Mouse (Mus musculus) heart, postnatal 0 days (tissue): ENCODE data around the gene Tmem184b.

ENCODE experiments used
- CTCF ChIP-seq: IDR thresholded peaks from 2 replicates; pipeline ENCODE4 v1.5.1; 2016; ENCODE audit warnings: antibody characterized with exemption, control low read depth, low read depth
- EP300 ChIP-seq: IDR thresholded peaks from 2 replicates; pipeline ENCODE4 v1.6.1; 2016; ENCODE audit warnings: antibody characterized with exemption, low read depth

DNA sequence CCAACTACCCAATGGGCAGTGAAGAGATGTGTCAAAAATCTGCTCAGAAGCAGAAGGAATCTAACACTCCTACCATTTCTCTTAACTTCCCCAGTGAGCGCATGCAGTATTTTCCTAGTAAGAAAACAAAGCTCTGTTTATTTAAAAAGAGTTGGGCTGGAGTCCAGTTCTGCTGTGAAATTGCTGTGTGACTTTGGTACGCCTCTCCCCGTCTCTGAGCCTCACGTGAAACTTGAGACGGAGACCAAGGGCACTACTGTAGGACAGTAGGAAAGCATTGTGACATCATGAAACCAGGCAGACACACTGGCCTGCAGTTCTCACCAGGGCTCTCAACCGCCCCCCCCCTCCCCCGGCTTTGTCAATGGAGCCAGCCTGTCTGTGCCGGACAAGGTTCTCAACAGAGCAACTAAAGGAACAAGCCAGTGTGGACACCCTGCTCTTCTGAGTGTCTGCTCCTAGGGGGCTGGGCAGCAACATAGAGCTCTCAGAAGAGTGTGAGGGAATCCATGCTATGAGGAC is 89.5 kb downstream of the Tmem184b start:
- no peak for TF ChIP-seq CTCF
- no peak for TF ChIP-seq EP300
